Mouse (Mus musculus) kidney, adult 2 months (tissue): ENCODE measurements around the gene Nsun2. TPM values are rescaled to one million over a fixed set of nuclear protein-coding genes. Genes with fewer than 3 reads are reported as not detected.
"Not testable (repeated sequence)": the region's sequence is repeated elsewhere in the genome, so short reads cannot be mapped to it uniquely, and the experiment has no call there.

Experiments used
- DNase-seq: peaks from one replicate; pipeline ENCODE4 v3.0.0; 2021
- H3K27ac ChIP-seq: fragments of 200-500 bp; 2 replicates; pipeline ENCODE4 v1.5.1; 2012; ENCODE audit warnings: low read depth, low read length, control low read depth, inconsistent platforms; ENCODE audit not compliant: insufficient read depth
- H3K27me3 ChIP-seq: fragments of 200-500 bp; replicated peaks from 2 replicates; pipeline ENCODE4 v1.6.1; 2012; ENCODE audit warnings: mild to moderate bottlenecking, moderate library complexity, low read length, inconsistent platforms; ENCODE audit not compliant: control insufficient read depth, insufficient read depth
- H3K36me3 ChIP-seq: fragments of 200-500 bp; 2 replicates; pipeline ENCODE4 v1.6.1; 2012; ENCODE audit warnings: mild to moderate bottlenecking, moderate library complexity, low read length, inconsistent platforms; ENCODE audit not compliant: control insufficient read depth, insufficient read depth
- H3K4me1 ChIP-seq: fragments of 200-500 bp; 2 replicates; pipeline ENCODE4 v1.6.1; 2011; ENCODE audit warnings: low read length; ENCODE audit not compliant: control insufficient read depth, insufficient read depth
- H3K4me3 ChIP-seq: fragments of 200-500 bp; 2 replicates; pipeline ENCODE4 v1.5.1; 2011; ENCODE audit warnings: mild to moderate bottlenecking, low read depth, low read length, control low read depth; ENCODE audit not compliant: insufficient read depth
- CTCF ChIP-seq: fragments of 200-500 bp; conservative IDR thresholded peaks from 2 replicates; pipeline ENCODE4 v1.5.1; 2011; ENCODE audit warnings: low read depth, mild to moderate bottlenecking, control low read depth, low read length, moderate library complexity, mixed read lengths; ENCODE audit not compliant: insufficient read depth, insufficient read length
- POLR2A ChIP-seq: fragments of 200-500 bp; IDR thresholded peaks from one replicate; pipeline ENCODE4 v1.6.1; 2011; ENCODE audit warnings: low read depth, low read length, control low read depth
- WGBS: fragments of 180-500 bp; shearing (Covaris S2); methylation state at CpG from one replicate; pipeline ENCODE4 v1.1.7; 2018; 5-methylcytosine and 5-hydroxymethylcytosine counted together
- polyA plus RNA-seq: library from polyadenylated mRNA; depleted of rRNA; stranded (reverse); fragments of >200 nt; gene quantifications from 2 replicates; pipeline ENCODE4 v1.2.3, GENCODE M21; 2012

Nsun2 gene
- polyA plus RNA-seq, 1 experiment, result 47.9 TPM

DNA sequence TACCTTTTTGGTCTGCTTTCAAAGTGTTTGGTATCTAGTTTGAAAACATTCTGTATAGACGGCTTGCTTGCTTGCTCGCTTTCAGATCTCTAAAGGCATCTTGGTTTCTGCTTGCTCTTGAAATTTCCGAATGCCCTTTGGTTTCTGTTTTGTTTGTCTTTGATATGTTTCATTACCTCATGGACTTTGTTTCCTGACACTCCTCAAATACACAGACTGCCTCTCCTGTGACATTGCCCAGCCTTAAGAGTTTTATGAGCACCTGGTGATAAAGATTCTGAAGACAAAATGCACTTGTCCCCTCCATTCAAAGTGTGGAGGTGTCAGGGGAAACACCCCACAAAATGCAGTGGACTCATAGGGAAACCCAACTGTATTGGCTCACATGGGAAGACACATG, 30.4 kb downstream of the Nsun2 start:
- H3K4me1 ChIP-seq, result peaks cover 11% of the 10 kb centered on the region; the same call in 1 of the 2 replicates
- no peak overlapping the region for H3K4me3 ChIP-seq
- TF ChIP-seq POLR2A (no peak), CTCF (no peak)
- peak overlapping the region; percentile 92 for H3K27ac ChIP-seq
- DNase-seq, result peak; percentile 77
- H3K27me3 ChIP-seq, result no peaks in the 10 kb centered on the region
- WGBS, result 29% methylated on average over 3 of the region's 3 CpGs
- no peaks in the 10 kb centered on the region for H3K36me3 ChIP-seq

GRCm38 (mm10) chr13:69564573-69564972, 31.0 kb downstream of the Nsun2 start:
- Histone ChIP-seq H3K27ac (no peak overlapping the region; the same call in 1 of the 2 replicates), H3K4me1 (peaks cover 11% of the 10 kb centered on the region; the same call in 1 of the 2 replicates), H3K4me3 (no peak overlapping the region), H3K36me3 (no peaks in the 10 kb centered on the region), H3K27me3 (no peaks in the 10 kb centered on the region)
- no peak for TF ChIP-seq CTCF
- TF ChIP-seq POLR2A, result no peak
- no peak for DNase-seq

DNA sequence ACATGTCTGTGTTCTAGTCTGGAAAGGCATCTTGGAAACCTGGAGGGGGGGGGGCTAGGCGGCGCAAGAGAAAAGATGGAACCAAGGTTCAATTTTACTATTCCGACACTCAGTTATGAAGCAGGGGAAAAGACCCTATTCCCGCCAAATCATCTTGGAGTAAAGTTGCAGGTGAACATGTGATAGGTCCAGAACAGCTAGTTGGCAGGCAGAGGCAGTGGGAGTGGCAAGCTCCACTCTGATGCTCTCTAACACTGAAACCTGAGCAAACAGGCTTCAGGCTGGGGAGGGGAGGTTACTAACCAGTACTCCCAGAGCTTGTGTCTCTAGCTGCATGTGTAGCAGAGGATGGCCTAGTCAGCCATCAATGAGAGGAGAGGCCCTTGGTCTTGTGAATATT, 31.9 kb downstream of the Nsun2 start:
- 89% methylated on average over 4 of the region's 4 CpGs for WGBS
- H3K27ac ChIP-seq, H3K36me3 ChIP-seq, H3K4me3 ChIP-seq, H3K27me3 ChIP-seq: not testable (repeated sequence)
- peak; percentile 51 for DNase-seq
- peaks cover 11% of the 10 kb centered on the region; the same call in 1 of the 2 replicates for H3K4me1 ChIP-seq

DNA sequence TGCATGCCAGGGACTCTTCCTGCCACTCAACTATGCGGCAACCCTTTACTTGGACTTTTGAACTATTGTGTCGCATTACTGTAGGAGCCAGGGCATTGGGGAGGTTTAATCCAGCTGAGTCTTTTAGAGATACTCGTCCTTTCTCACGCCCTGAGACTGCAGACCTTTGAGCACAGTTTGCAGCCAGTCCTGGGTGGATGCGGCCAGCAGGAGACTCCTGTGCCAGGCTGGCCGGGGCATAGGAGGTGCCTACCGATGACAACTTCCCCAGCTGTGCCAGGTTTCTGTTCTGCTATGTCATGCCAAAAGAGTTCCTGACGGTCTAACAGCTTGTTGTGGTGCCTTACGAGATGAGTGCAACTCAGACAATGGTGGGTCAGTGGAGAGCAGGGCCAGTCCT, 35.7 kb downstream of the Nsun2 start:
- DNase-seq, result peak; percentile 89
- H3K27me3 ChIP-seq, result no peaks in the 10 kb centered on the region
- H3K27ac ChIP-seq, result peak overlapping the region; percentile 81
- no peak overlapping the region for H3K4me3 ChIP-seq
- TF ChIP-seq CTCF (peak; percentile 13; the same call in 1 of the 2 replicates), POLR2A (no peak)
- 53% methylated on average over 9 of the region's 9 CpGs for WGBS
- peaks cover 3% of the 10 kb centered on the region; the same call in 1 of the 2 replicates for H3K4me1 ChIP-seq
- H3K36me3 ChIP-seq, result no peaks in the 10 kb centered on the region

GRCm38 (mm10) chr13:69572594-69572993, 39.0 kb downstream of the Nsun2 start:
- no peaks in the 10 kb centered on the region for H3K27me3 ChIP-seq
- H3K4me1 ChIP-seq, result 0 out of 2 replicates have a peak, but pooled peaks cover 2% of the 10 kb centered on the region
- peak overlapping the region; percentile 56; the same call in 1 of the 2 replicates for H3K27ac ChIP-seq
- 70% methylated on average over 3 of the region's 3 CpGs for WGBS
- H3K36me3 ChIP-seq, result no peaks in the 10 kb centered on the region
- peak; percentile 68 for DNase-seq
- H3K4me3 ChIP-seq, result no peak overlapping the region
- TF ChIP-seq CTCF, result no peak
- no peak for TF ChIP-seq POLR2A

- no peaks in the 10 kb centered on the region for H3K36me3 ChIP-seq
- H3K27me3 ChIP-seq, result no peaks in the 10 kb centered on the region
- no peak overlapping the region for H3K4me3 ChIP-seq
- DNase-seq, result no peak
- no peak for TF ChIP-seq CTCF
- TF ChIP-seq POLR2A, result no peak
- H3K27ac ChIP-seq, result no peak overlapping the region
- H3K4me1 ChIP-seq, result 0 out of 2 replicates have a peak, but pooled peaks cover 2% of the 10 kb centered on the region
- WGBS, result 71% methylated on average over 11 of the region's 11 CpGs
Measured at GRCm38 (mm10) chr13:69576676-69577075, 43.1 kb downstream of the Nsun2 start.

- H3K27me3 ChIP-seq, result no peaks in the 10 kb centered on the region
- peak; percentile 41 for DNase-seq
- H3K4me3 ChIP-seq, result no peak overlapping the region
- H3K27ac ChIP-seq, result no peak overlapping the region
- no peak for TF ChIP-seq POLR2A
- no peak for TF ChIP-seq CTCF
- 79% methylated on average over 16 of the region's 16 CpGs for WGBS
- H3K4me1 ChIP-seq, result no peaks in the 10 kb centered on the region
- no peaks in the 10 kb centered on the region for H3K36me3 ChIP-seq
Measured at GRCm38 (mm10) chr13:69577181-69577834, 43.8 kb downstream of the Nsun2 start.
